Mouse (Mus musculus): Measurements from ENCODE around the gene Tbc1d5.

- TF ChIP-seq MYOD1 (IDR thresholded peaks at IDR 0.05; ENCODE audit: control insufficient read depth, insufficient read length, low read depth): no peak
- no peak for TF ChIP-seq CTCF (IDR thresholded peaks at IDR 0.05; ENCODE audit: control insufficient read depth, insufficient read depth, insufficient read length)
- TF ChIP-seq MAX (IDR thresholded peaks at IDR 0.05): no peak
- TF ChIP-seq USF1 (IDR thresholded peaks at IDR 0.05; ENCODE audit: low read depth): no peak
- no peak for TF ChIP-seq CEBPB (IDR thresholded peaks at IDR 0.05; ENCODE audit: low read depth)
Observed at GRCm38 (mm10) chr17:50922308-50922707, 256.8 kb downstream of the Tbc1d5 start.
